ENCODE assay signal across 8 mouse cellular contexts in genomic region chr4:137593601-137594495, GRCm38 (mm10). TPM values are rescaled to one million over a fixed set of nuclear protein-coding genes. Genes with fewer than 3 reads are reported as not detected.
DNase-seq lines count a peak whose midpoint lies in the region; ATAC-seq and TF ChIP-seq lines count a peak whose summit lies in the region.

Usp48 (plus strand) TSS chr4:137593755.

- H3K4me3 ChIP-seq in hindbrain, embryonic 13.5 days = peak within 1 kb of the TSS; percentile 92

- no peaks in the 10 kb centered on the region for H3K27me3 ChIP-seq in Patski
- no peaks in the 10 kb centered on the region for H3K27me3 ChIP-seq in hindbrain, embryonic 13.5 days

- H3K9ac ChIP-seq in hindbrain, embryonic 13.5 days = peak within 1 kb of the TSS; percentile 95

- H3K36me3 ChIP-seq in hindbrain, embryonic 13.5 days = no peaks in the 10 kb centered on the region

- ATAC-seq in Patski = peak; percentile 71
- ATAC-seq in hindbrain, embryonic 13.5 days (ENCODE audit: low FRiP score) = peak; percentile 95

- CTCF ChIA-PET in Patski (lab: Charles Lee) = no interaction called here

- peak within 1 kb of the TSS; percentile 93 for H3K4me2 ChIP-seq in hindbrain, embryonic 13.5 days

- in situ Hi-C loops in Patski (cut with MboI; ENCODE audit: low pct_unique_long_range_greater_than_20kb) = no loop called here

- no peak for TF ChIP-seq CTCF in Patski (IDR thresholded peaks at IDR 0.05)

- POLR2A ChIA-PET in Patski (lab: Charles Lee) = interaction anchor here (1.2 kb wide), 1 partner anchor 52 kb away, joined by 3 read pairs; no protein-coding TSS in a partner anchor

- peak; percentile 88 for DNase-seq in Patski (ENCODE audit: low read depth, low spot score)
- DNase-seq in cerebellum, postnatal 14 days = peak; percentile 100
- peak; percentile 98 to 99 for DNase-seq in frontal cortex, postnatal 14 days (ENCODE audit: low spot score in 2 of 2)
- peak; percentile 97 to 98 for DNase-seq in layer of hippocampus, postnatal 25 days (ENCODE audit: extremely low spot score in 1 of 2, low spot score in 1 of 2)
- peak; percentile 99 for DNase-seq in lung, postnatal 25 days (ENCODE audit: low spot score)
- peak; percentile 100 for DNase-seq in retina, embryonic 14.5 days (ENCODE audit: low spot score)
- peak; percentile 100 for DNase-seq in thymus, postnatal 4 days

- WGBS in hindbrain, embryonic 13.5 days = under 1% methylated on average over 92 of the region's 92 CpGs

- H3K27ac ChIP-seq in hindbrain, embryonic 13.5 days = peak within 1 kb of the TSS; percentile 99

- peaks cover 38% of the 10 kb centered on the region for H3K4me1 ChIP-seq in hindbrain, embryonic 13.5 days (replicated peaks)

- H3K9me3 ChIP-seq in hindbrain, embryonic 13.5 days = no peaks in the 10 kb centered on the region

RNA-seq across cellular contexts. Expression of gene Usp48, which starts in this region (rescaled TPM):
- 57.0 TPM for polyA plus RNA-seq in Patski (2021)
- 66.6 and 68.1 TPM in 2 replicates for polyA plus RNA-seq in hindbrain, embryonic 13.5 days (2015; fragmentation: Nextera tagmentation; extraction: Ambion mirVana)
- total RNA-seq in layer of hippocampus, postnatal 25 days (2021) = 100 to 1,000 TPM; 105 to 147 TPM

Comparison
In these comparisons a context has a peak if more than half of its experiments do, and no peak if none do; other contexts are left out.
1. Peak in every context shown above with its lines: DNase-seq, ATAC-seq, H3K4me3 ChIP-seq and H3K27ac ChIP-seq.